Mouse (Mus musculus): Measurements from ENCODE around the gene Olfr1044.

GRCm38 (mm10) chr2:86167422-86167821 is 10.2 kb downstream of the Olfr1044 start, which contains the start of gene Olfr1043:
- TF ChIP-seq CTCF (IDR thresholded peaks at IDR 0.05; ENCODE audit: low read depth, low read length), result no peak
- no peak for TF ChIP-seq POLR2A (IDR thresholded peaks at IDR 0.05; ENCODE audit: borderline replicate concordance, low read depth, low read length)

Measured in bone marrow macrophage, adult 2 months (primary cell).